Mouse (Mus musculus) heart, embryonic 12.5 days (tissue): ENCODE data around the gene Tm6sf1. TPM values are rescaled to one million over a fixed set of nuclear protein-coding genes. Genes with fewer than 3 reads are reported as not detected.
"Not testable (repeated sequence)": the region's sequence is repeated elsewhere in the genome, so short reads cannot be mapped to it uniquely, and the experiment has no call there.

Source experiments
- ATAC-seq: fragments of 200-750 bp; cut with Nextera tagmentation; 2 replicates; pipeline ENCODE4 v1.8.0; 2017; ENCODE audit warnings: moderate TSS enrichment, moderate library complexity; ENCODE audit not compliant: insufficient number of reproducible peaks, low FRiP score
- H3K27ac ChIP-seq: fragments of 300-500 bp; sonication (generic); 2 replicates; pipeline ENCODE4 v1.5.1; 2016; ENCODE audit warnings: mild to moderate bottlenecking, moderate library complexity; ENCODE audit not compliant: poor library complexity, severe bottlenecking
- H3K27me3 ChIP-seq: fragments of 300-500 bp; sonication (generic); replicated peaks from 2 replicates; pipeline ENCODE4 v1.6.1; 2016; ENCODE audit warnings: mild to moderate bottlenecking, moderate library complexity
- H3K36me3 ChIP-seq: fragments of 300-500 bp; sonication (generic); 2 replicates; pipeline ENCODE4 v1.6.1; 2016; ENCODE audit warnings: mild to moderate bottlenecking, moderate library complexity
- H3K4me1 ChIP-seq: fragments of 300-500 bp; sonication (generic); replicated peaks from 2 replicates; pipeline ENCODE4 v1.6.1; 2016; ENCODE audit warnings: mild to moderate bottlenecking
- H3K4me2 ChIP-seq: fragments of 300-500 bp; sonication (generic); 2 replicates; pipeline ENCODE4 v1.6.1; 2016; ENCODE audit warnings: mild to moderate bottlenecking, moderate library complexity
- H3K4me3 ChIP-seq: fragments of 300-500 bp; sonication (generic); 2 replicates; pipeline ENCODE4 v1.5.1; 2016; ENCODE audit warnings: mild to moderate bottlenecking
- H3K9ac ChIP-seq: fragments of 300-500 bp; sonication (generic); 2 replicates; pipeline ENCODE4 v1.6.1; 2016; ENCODE audit warnings: mild to moderate bottlenecking, moderate library complexity
- H3K9me3 ChIP-seq: fragments of 300-500 bp; sonication (generic); replicated peaks from 2 replicates; pipeline ENCODE4 v1.6.1; 2016; ENCODE audit warnings: mild to moderate bottlenecking, moderate library complexity
- WGBS: fragments of 180-500 bp; shearing (Covaris S2); methylation state at CpG from one replicate; pipeline ENCODE4 v1.1.7; 2016; 5-methylcytosine and 5-hydroxymethylcytosine counted together
- polyA plus RNA-seq: library from polyadenylated mRNA; unstranded; fragments of >200 nt; fragmentation: Nextera tagmentation; extraction: Ambion mirVana; gene quantifications from 2 replicates; pipeline ENCODE4 v1.2.1, GENCODE M21; 2016

Tm6sf1 gene
- 25.0 and 26.8 TPM in 2 replicates for polyA plus RNA-seq

GRCm38 (mm10) chr7:81858968-81859721 is at the start of gene Tm6sf1:
Gene Tm6sf1, plus strand, starts transcription at chr7:81859001.
- H3K4me1 ChIP-seq, result peaks cover 65% of the 10 kb centered on the region
- peak within 1 kb of the TSS; percentile 96 for H3K4me2 ChIP-seq
- peak; percentile 29; the same call in 1 of the 2 replicates for ATAC-seq
- H3K27me3 ChIP-seq, result peaks cover 6% of the 10 kb centered on the region; the same call in 1 of the 2 replicates
- no peaks in the 10 kb centered on the region for H3K9me3 ChIP-seq
- H3K4me3 ChIP-seq, result peak within 1 kb of the TSS; percentile 76
- peak within 1 kb of the TSS; percentile 9; the same call in 1 of the 2 replicates for H3K27ac ChIP-seq
- under 1% methylated on average over 64 of the region's 64 CpGs for WGBS
- no peaks in the 10 kb centered on the region for H3K36me3 ChIP-seq
- peak within 1 kb of the TSS; percentile 80 for H3K9ac ChIP-seq

DNA sequence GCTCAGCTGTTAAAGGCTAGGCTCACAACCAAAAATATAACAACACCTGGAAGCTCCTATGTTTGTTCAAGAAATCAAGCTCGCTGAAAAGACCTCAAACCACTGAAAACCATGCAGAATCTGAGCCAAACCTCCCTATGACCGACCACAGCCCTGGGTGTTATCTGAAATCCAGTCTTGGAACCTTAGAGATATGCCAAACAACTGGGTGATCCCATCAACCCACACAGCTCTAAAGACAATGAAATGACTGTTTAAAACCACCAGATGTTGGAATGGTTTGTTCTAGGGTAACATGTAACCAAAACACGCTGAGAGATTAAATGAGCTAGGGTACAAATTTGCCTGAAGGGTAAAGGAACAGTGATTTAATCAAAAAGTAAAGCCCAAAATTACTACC is 33.9 kb upstream of the Tm6sf1 start:
- Histone ChIP-seq H3K4me2 (no peak overlapping the region), H3K27me3 (no peaks in the 10 kb centered on the region), H3K9me3 (no peaks in the 10 kb centered on the region), H3K4me3 (no peak overlapping the region), H3K4me1 (peaks cover 36% of the 10 kb centered on the region), H3K9ac (no peak overlapping the region), H3K27ac (no peak overlapping the region), H3K36me3 (no peaks in the 10 kb centered on the region)
- ATAC-seq, result no peak
- 55% methylated on average over 3 of the region's 3 CpGs for WGBS

DNA sequence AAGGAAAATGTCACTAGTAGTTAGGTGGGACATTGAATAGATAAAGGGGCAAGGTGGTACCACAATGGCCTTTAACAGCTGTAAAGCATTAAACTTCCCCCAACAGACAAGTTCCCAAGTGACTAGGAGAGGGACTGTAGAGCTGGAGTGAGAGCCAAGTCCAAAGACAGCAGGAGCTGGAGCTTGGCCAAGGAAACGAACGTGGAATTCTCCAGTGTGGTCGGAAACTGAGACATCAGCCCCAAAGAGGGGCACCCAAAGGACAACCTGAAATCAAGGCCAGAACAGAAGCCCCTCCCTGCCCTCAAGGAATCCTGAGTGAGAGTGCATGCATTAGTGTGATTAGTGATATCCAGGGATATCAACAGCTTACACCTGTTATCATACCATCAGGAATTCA is 33.4 kb upstream of the Tm6sf1 start:
- Histone ChIP-seq H3K9ac (0 out of 2 replicates have a peak overlapping the region, but pooled peaks have one; percentile 37), H3K9me3 (no peaks in the 10 kb centered on the region), H3K4me3 (peak overlapping the region; percentile 20), H3K4me1 (peaks cover 40% of the 10 kb centered on the region), H3K4me2 (peak overlapping the region; percentile 53), H3K27me3 (no peaks in the 10 kb centered on the region), H3K27ac (peak overlapping the region; percentile 48; the same call in 1 of the 2 replicates), H3K36me3 (no peaks in the 10 kb centered on the region)
- no peak for ATAC-seq
- WGBS, result 6% methylated on average over 3 of the region's 3 CpGs

DNA sequence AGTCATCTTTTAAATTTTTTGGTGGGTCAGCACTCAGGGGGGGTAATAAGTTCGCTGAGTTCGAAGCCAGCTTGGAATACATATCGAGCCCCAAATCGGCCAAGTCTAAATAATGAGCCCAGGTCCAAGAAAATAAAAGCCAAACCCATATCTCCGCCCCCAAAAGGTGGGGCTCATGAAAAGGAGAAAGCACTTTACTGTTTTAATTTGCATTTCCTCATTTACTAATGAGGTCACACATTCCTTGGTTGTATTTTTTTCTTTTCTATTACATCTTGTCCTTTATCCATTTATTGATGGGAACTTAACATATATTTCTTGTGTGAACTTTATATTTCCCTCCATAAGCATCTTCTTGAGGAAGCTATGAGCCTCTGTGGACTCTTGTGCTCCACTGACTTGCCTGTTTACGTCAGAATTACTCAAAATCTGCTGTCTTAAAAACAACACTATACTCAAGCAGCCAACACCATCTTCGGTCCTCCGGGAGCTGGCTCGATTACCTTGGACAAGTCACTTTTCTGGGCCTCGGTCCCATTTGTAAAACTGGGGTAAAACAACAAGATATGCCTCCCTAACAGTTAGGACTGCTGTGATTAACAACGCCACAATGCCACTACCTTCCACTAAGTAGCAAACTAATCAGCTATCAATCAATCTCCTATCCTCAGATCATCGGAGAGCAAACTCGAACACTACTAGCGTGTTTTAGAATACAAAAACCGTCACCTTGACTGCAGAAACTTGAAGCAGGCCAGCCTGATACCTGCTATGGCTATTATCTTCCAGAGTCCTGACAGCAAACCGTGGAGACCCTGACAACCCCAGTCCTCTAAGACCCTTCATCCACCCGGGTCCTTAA is 30.8 kb upstream of the Tm6sf1 start:
- peak overlapping the region; percentile 87 for H3K4me2 ChIP-seq
- H3K9ac ChIP-seq, result peak overlapping the region; percentile 92
- H3K4me1 ChIP-seq, result peaks cover 40% of the 10 kb centered on the region
- peak overlapping the region; percentile 76 for H3K4me3 ChIP-seq
- 24% methylated on average over 17 of the region's 17 CpGs for WGBS
- H3K27ac ChIP-seq, result peak overlapping the region; percentile 97
- no peaks in the 10 kb centered on the region for H3K27me3 ChIP-seq
- ATAC-seq, result no peak
- H3K36me3 ChIP-seq, result no peaks in the 10 kb centered on the region
- H3K9me3 ChIP-seq, result no peaks in the 10 kb centered on the region

DNA sequence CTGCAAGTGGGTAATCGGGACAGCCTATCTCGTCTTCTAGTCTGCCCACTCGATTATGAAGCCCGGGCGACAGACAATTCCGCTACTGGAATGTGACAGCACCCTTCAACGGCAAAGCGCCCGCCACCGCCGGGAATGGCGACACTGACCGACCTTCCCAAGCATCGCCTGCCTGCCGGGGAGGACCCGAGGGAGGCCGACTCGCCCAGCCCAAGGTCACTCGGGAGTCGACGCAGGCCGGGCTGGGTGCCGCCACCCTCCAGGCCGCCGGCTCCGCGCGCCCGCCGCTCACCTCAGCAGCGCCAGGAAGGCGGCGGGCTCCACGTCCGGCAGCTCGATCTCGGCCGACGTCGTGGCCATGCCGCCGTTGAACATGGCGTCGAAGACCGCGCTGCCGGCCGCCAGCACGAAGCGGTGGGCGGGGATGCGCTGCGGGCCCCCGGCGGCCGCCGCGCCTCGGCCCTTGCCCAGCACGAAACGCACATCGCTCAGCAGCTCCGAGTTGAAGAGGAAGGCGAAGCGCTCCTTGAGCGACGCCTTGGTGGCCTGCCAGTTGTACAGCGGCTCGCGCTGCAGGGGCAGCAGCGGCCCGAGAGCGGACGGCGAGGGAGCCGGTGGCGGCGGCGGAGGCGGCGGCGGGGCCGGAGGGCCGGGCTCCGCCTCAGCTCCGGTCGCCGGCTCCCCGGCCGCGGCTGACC is 30.0 kb upstream of the Tm6sf1 start:
- Histone ChIP-seq H3K4me3 (peak overlapping the region; percentile 76), H3K4me2 (peak overlapping the region; percentile 87), H3K9ac (peak overlapping the region; percentile 92), H3K36me3 (no peaks in the 10 kb centered on the region), H3K27me3 (no peaks in the 10 kb centered on the region), H3K4me1 (peaks cover 40% of the 10 kb centered on the region), H3K27ac (peak overlapping the region; percentile 97), H3K9me3 (no peaks in the 10 kb centered on the region)
- under 1% methylated on average over 70 of the region's 91 CpGs for WGBS
- ATAC-seq, result peak; percentile 76

DNA sequence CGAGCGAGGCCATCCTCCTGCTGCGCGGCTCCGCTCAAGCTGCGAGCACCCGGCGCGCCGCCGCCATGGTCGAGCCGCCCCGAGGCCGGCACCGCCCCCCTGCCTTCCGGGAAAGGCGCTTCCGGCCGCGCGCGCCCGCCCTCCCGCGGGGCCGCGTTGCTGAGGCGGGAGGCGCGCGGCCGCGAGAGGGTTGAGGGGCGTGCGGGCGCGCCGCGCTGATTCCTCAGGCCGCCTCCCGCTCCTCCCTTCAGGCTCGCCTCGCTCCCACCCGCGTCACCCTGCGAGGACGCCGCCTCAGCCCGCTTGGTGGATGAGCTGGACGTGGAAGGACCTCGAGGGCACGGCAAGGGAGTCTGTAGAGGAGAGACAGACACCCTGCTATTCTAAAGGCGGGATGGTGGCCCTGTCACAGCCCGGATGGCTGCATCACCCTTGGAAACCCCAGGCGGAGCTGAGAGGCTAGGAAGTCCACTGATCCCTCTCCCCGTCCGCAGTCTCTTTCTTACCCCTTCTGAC is 29.4 kb upstream of the Tm6sf1 start, which contains the start of gene Btbd1:
Gene Btbd1 (minus strand): TSS at position 53 of the 516 bp plus-strand sequence.
- H3K4me3 ChIP-seq, result peak within 1 kb of the TSS; percentile 76
- H3K36me3 ChIP-seq, result no peaks in the 10 kb centered on the region
- 6% methylated on average over 58 of the region's 58 CpGs for WGBS
- H3K9me3 ChIP-seq, result no peaks in the 10 kb centered on the region
- H3K4me1 ChIP-seq, result peaks cover 36% of the 10 kb centered on the region
- peak within 1 kb of the TSS; percentile 92 for H3K9ac ChIP-seq
- peak within 1 kb of the TSS; percentile 87 for H3K4me2 ChIP-seq
- ATAC-seq, result peak; percentile 93
- peak within 1 kb of the TSS; percentile 97 for H3K27ac ChIP-seq
- H3K27me3 ChIP-seq, result no peaks in the 10 kb centered on the region

DNA sequence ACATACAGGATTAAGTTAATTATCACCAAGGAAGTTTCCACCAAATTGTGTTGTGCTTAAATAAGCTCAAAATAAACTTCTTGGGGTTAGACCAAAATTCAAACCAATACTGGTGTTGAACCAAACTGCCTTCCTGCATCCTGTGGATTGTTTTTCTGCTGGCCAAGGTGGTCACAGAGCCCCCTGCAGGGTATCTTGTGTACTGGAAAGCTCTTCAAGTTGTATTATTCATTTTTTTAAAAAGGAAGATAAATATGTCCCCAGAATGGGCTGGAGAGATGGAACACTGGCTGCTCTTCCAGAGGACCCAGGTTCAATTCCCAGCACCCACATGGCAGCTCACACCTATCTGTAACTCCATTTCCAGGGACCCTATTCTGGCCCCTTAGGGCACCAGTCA is 24.0 kb upstream of the Tm6sf1 start:
- no peaks in the 10 kb centered on the region for H3K27me3 ChIP-seq
- ATAC-seq, result no peak
- H3K4me2 ChIP-seq, result no peak overlapping the region
- no peak overlapping the region for H3K27ac ChIP-seq
- H3K4me3 ChIP-seq, result no peak overlapping the region
- H3K36me3 ChIP-seq, result no peaks in the 10 kb centered on the region
- H3K4me1 ChIP-seq, result peaks cover 4% of the 10 kb centered on the region
- H3K9me3 ChIP-seq, result 0 out of 2 replicates have a peak, but pooled peaks cover 3% of the 10 kb centered on the region
- H3K9ac ChIP-seq, result no peak overlapping the region

DNA sequence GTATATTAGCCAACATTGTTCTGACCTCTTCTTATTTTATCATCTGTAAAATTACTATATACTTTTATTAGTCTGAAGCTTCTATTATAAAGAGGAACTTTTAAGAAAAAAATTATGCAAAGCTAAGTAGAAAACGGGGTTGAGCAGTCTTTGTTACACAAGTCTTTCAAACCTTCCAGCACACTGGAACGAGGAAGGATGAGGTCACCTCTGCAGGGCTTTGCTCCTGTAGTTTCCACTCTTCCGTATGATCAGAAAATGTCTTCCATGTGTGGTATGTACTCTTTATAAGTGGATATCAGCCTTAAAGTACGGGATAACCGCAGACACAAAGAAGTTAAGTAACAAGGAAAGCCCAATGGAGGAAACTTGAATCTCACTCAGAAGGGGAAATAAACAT is 23.4 kb upstream of the Tm6sf1 start:
- ATAC-seq, result no peak
- Histone ChIP-seq H3K27me3 (no peaks in the 10 kb centered on the region), H3K27ac (no peak overlapping the region), H3K36me3 (no peaks in the 10 kb centered on the region), H3K4me3 (no peak overlapping the region), H3K9me3 (0 out of 2 replicates have a peak, but pooled peaks cover 3% of the 10 kb centered on the region), H3K9ac (no peak overlapping the region), H3K4me1 (peaks cover 2% of the 10 kb centered on the region; the same call in 1 of the 2 replicates), H3K4me2 (no peak overlapping the region)
- 84% methylated on average over 5 of the region's 5 CpGs for WGBS

- H3K9ac ChIP-seq, H3K27me3 ChIP-seq, H3K4me2 ChIP-seq, H3K4me3 ChIP-seq, H3K9me3 ChIP-seq, H3K36me3 ChIP-seq, ATAC-seq, H3K27ac ChIP-seq: not testable (repeated sequence)
- WGBS, result 83% methylated on average over 5 of the region's 5 CpGs
- peaks cover 13% of the 10 kb centered on the region for H3K4me1 ChIP-seq
These were observed 21.0 kb upstream of the Tm6sf1 start for GRCm38 (mm10) chr7:81837771-81838170.

DNA sequence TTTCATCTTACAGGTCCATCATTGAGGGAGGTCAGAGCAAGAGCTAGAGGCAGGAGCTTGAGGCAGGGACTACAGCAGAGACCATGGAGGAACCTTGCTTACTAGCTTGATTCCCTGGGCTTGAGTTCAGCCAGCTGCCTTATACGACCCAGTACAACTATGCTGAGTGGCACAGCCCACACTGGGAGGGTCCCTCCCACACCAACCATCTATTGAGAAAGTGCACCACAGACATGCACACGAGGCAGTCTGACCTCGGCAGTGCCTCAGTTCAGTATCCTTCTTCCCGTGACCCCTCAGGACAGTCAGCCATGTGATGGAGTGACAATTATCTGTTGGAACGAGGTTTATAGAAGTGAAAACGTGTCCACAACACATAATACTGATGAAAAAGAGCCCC is 19.1 kb upstream of the Tm6sf1 start:
- 69% methylated on average over 6 of the region's 6 CpGs for WGBS
- Histone ChIP-seq H3K36me3 (no peaks in the 10 kb centered on the region), H3K9me3 (0 out of 2 replicates have a peak, but pooled peaks cover 3% of the 10 kb centered on the region), H3K27ac (no peak overlapping the region), H3K27me3 (no peaks in the 10 kb centered on the region), H3K4me3 (no peak overlapping the region), H3K4me1 (peaks cover 13% of the 10 kb centered on the region), H3K4me2 (no peak overlapping the region), H3K9ac (no peak overlapping the region)
- ATAC-seq, result no peak
